Mouse (Mus musculus) leukemia stem cell, adult 10-12 weeks (primary cell): ENCODE results near the gene Vars. TPM values are rescaled to one million over a fixed set of nuclear protein-coding genes. Genes with fewer than 3 reads are reported as not detected.

ENCODE experiments used
- polyA plus RNA-seq: library from polyadenylated mRNA; stranded (reverse); fragments of >175 nt; gene quantifications from 2 replicates; pipeline ENCODE4 v1.2.3, GENCODE M21; 2012; ENCODE audit warnings: low replicate concordance

Gene Vars
- 1,671 and 2,394 TPM in 2 replicates for polyA plus RNA-seq

DNA sequence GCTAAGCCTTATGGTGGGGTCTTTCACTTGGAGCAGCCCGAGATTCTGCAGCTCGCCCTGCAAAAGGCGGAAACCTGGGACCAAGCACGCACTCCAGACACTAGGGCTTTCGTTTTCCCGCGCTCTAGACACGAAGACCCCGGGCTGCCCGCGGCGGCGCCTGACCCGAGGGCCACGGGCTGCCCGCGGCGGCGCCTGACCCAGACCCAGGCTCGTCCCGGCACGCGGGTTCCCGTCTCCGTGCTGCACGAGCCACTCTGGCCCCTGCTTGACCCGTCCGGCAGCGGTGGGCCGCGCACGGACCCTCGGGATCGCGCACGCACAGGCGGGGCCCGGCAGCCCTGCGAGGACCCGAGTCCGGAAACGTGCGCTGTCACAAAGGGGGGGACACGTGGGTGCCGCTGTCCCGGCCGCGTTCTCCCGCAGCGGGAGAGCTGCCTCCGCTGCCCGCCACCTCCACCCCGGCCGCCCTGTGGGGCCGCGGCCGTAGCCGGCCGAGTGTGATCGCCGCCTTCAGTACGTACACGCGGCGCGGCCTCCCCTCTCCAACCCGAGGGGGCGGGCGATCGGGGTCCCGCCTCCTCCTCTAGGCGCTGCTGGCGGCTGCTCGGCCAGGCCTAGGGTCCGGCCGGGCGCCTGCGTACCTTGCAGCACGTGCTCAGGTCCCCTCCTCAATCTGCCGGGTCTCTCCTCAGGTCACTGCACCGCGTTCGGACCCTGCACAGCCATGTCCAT lies at the start of gene Vars:
Vars (plus strand) TSS at position 271 of the 735 bp plus-strand sequence.

DNA sequence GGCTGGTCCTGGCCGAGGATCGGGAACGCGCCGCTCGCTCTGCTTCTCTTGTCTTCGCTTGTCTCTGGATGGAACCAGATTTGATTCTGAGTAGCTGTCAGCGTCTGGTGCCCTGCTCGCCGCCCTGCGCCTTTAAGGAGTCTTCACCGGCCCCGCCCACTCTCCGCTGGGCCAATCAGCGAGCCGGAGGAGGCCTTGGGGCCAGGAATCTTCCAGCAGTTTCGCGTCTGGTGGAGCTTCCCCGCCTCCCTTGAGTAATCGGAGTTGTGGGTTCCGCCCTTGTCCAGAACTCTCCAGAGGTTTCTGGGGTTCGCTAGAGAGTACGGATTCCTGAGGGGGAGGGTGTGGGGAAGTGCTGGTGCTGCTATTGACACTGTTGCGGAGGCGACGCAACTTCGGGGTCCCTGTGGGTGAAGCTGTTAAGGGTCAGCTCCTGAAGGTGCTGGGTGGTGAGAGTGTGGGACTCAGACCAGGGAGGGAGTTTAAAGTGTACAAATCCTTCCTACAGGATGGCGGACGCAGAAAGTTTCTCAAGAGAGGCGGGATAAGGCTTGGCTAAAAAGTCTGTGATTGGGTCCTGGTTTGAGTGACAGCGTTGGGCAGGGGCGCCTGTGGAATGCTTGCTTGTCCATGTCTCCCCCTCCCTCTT lies 41.5 kb upstream of the Vars start, which contains the start of gene Hspa1b:
Hspa1b (minus strand) TSS at position 109 of the 649 bp plus-strand sequence.

DNA sequence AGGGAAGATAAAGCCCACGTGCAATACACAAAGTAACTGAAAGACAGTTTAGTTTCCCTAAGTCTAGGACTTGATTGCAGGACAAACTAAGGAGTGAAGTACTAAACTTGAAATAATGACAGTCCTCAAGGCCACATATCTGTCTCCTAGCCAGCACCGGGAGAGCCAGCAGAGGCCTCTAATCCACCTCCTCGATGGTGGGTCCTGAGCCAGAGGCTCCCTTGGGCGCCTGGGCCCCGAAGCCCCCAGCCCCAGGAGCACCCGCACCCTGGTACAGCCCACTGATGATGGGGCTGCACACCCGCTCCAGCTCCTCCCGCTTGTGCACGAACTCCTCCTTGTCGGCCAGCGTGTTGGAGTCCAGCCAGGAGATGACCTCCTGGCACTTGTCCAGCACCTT lies 31.0 kb upstream of the Vars start, which contains the start of gene Gm20481:
Gm20481 (plus strand) TSS at position 91 of the 400 bp plus-strand sequence.

DNA sequence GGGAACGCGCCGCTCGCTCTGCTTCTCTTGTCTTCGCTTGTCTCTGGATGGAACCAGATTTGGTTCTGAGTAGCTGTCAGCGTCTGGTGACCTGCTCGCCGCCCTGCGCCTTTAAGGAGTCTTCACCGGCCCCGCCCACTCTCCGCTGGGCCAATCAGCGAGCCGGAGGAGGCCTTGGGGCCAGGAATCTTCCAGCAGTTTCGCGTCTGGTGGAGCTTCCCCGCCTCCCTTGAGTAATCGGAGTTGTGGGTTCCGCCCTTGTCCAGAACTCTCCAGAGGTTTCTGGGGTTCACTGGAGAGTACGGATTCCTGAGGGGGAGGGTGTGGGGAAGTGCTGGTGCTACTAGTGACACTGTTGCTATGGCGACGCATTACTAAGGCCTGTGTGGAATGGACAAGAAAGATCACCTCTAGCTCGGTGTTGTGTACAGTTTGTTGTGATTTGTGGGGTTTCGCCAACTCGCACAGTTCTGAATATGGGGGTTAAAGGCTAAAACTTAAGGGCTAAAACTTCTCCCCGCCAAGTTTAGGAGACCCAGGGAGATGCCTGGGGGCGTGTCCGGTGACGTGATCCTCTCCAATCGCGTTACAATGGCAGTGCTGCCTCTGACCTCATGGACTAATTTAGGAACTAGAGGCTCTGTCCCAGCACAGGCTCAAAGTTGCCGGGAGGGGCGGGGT lies 28.6 kb upstream of the Vars start, which contains the start of the genes Hspa1a and Hspa1l:
Hspa1a (minus strand) TSS at position 88 of the 681 bp plus-strand sequence.
Hspa1l (plus strand) TSS at position 635 of the 681 bp plus-strand sequence.

DNA sequence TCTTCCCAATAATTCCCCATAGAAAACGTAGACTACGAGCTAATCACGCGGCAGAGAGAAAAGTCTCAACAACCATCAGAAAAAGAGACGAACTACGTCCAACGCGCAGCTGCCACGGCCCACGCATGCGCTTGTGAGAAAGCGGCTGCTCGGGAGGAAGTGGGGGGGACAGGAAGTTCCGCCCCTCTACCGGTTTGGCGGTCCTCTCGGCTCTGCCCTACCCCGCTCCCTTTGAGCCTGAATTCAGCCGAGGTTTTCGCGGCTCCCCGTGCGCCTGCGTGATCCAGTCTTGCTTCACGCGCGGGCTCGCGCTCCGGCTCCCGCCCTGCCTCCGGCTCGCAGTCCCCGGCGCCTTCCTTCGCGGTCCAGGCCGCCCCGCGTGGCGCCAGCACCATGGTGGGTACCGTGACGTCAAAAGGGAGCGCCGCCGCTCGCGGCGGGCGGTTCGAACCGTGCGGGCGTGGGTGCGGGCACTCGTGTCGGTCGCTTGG lies 19.1 kb upstream of the Vars start, which contains the start of gene Lsm2:
Lsm2 (plus strand) TSS at position 173 of the 491 bp plus-strand sequence.

DNA sequence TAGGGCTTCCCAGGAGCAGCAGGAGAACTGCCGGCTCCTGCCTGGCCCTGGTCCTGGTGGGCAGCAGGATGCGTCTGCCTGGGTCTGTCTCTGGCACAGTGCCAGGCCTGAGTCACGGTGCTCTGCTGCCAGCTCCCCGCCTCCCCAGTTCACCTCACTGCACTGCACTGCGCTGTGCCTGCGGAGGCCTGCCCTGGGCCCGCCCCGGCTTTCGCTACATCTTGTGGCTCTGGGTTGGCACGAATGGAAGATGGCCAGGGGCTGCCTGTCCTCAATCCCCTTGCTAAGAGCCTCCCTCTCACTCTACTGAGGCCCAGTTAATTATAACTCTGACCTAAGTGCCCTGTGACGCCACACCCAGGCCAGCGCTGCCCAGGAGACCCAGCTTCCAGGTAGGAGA lies 15.6 kb downstream of the Vars start, which contains the start of gene Vwa7:
Vwa7 (plus strand) TSS at position 204 of the 400 bp plus-strand sequence.

DNA sequence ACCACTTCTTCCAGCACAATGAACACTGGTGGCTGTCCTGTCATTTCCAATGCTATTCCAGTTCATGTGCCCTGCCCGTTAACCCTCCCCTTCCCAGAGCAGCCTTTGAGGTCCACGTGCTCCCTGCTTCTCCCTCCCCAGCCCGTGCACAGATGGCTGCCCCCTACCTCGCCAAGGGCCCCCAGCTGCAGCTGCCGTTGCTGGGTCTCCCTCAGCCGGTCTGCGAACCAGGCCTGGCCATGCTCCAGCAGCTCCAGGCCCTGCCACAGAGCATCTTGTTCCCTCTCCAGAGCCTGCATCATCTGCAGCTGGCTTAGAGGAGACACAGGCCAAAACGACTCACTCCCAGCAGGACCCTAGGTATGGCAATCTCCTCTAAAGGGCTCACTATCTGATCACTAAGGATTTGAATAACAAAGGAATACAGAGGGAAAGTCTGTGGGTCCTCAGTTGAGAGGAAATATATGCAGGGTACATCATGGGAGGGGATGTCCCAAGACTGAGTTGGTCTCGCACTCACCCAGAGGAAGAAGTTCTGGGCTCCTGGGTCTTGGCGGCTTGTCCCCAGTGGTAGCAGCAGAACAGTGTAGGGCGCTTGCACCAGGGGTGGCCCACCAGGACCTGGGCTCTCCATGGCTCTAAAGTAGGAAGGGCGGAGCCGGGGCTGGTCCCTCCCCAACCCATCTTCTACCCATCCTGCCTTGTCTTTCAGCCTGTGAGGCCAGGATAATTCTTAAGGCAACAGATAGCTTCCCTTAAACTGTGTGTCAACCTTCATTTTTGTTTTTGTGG lies 26.7 kb downstream of the Vars start, which contains the start of gene Sapcd1:
Sapcd1 (minus strand) TSS at position 740 of the 792 bp plus-strand sequence.

DNA sequence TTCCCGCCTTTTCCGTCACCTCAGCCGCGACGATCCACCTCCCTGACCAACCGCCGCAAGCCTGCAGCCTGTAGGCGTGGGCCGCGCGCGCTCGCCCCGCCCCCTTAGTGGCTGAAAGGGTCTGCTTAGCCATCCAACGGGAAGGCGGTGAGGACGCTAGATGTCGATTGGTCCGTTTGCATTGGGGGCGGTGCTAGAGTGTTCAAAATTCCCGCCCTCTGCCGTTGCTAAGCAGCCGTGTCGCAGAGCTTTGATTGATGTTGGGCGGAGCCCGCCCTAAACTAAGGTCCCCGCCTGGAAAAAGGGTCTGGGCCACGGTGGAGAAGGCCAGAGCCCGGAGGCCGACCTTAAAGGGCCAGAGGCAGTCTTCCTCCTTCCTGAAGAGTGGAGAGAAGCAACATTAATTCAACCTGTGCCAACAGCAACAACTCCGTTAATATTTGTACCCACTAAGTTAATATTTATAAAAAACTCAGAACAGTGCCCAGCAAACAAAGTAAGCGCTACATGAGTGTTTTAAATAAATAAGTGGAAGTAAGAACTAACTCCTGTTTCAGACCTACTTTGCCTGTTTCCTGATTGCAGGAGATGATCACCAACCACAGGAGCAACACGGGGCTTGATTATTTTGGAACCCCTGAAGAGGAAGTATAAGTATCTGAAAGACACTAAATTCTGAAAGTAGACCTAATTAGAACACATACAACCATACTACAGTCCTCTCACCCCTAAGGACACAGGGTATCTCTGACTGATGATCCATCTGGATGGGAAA lies 46.1 kb downstream of the Vars start, which contains the start of gene Msh5:
Msh5 (minus strand) TSS at position 65 of the 775 bp plus-strand sequence.

DNA sequence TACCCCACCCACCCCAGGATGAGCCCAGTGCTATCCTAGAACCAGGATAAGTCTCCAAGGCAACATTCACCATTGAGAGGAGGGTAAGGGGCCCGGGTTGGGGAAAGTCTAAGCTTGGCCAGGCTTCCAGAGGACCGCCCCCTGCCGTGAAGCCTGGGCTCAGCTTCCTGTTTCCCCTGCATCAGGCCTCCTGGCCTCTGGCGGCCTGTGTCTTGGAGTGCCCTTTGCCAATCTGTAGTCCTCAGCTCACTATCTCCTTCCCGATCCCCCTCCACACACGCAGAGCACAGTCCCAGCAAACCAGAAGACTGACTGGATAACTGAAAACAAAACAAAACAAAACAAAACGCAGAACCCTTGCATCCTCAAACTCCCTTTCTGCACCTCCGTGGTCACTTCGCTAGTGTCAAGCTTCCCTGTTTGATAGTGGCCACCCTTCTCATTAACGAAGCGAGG lies 48.8 kb downstream of the Vars start, which contains the start of gene Clic1:
Clic1 (plus strand) TSS at position 406 of the 456 bp plus-strand sequence.

DNA sequence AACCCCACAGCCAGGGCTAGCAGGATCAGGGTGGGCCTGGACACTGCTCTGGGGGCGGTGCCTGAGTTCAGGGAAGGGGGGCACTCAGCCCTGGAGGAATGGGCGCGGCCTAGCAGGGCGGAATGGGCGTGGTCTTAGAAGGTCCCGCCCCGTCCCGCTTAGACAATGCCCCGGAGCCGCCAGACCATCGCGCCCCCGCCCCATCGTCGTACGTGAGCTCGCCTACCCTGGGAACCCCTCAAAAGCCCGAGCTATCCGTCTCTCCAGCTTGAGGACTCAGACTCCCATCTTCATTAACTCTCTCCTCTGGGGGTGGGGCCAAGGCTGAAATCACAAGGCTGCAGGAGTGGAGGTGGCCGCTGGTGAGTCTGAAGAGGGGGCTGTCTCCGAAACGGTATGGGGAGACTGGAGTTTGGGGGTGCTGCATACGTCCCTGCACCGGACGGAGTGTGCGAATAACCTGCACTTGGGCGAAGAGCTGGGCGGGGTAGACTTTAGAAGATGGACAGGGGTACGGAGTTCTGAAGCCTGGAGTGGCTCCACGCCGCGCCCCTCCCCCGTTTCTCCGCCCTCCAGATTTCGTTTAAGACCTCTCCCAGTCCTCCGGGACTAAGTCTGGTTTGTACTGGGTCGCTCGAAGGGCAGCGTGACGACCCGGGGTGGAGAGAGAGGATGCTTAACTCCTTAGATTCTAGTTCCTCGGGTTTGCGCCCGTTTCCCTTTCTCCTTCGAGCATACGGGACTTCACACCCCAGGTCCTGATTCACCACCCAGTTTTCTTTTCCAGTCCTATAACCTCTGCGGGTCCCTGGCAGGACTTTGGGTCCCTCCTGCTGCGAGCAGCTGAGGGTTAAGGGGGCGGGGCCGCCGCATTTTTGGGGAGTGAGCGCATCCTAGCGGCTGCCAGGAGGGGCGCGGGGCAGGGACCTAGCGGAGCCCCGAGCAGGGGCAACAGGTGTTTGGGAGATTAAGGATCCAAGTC lies 58.4 kb downstream of the Vars start, which contains the start of gene Ddah2:
Ddah2 (plus strand) TSS at position 125 of the 982 bp plus-strand sequence.

DNA sequence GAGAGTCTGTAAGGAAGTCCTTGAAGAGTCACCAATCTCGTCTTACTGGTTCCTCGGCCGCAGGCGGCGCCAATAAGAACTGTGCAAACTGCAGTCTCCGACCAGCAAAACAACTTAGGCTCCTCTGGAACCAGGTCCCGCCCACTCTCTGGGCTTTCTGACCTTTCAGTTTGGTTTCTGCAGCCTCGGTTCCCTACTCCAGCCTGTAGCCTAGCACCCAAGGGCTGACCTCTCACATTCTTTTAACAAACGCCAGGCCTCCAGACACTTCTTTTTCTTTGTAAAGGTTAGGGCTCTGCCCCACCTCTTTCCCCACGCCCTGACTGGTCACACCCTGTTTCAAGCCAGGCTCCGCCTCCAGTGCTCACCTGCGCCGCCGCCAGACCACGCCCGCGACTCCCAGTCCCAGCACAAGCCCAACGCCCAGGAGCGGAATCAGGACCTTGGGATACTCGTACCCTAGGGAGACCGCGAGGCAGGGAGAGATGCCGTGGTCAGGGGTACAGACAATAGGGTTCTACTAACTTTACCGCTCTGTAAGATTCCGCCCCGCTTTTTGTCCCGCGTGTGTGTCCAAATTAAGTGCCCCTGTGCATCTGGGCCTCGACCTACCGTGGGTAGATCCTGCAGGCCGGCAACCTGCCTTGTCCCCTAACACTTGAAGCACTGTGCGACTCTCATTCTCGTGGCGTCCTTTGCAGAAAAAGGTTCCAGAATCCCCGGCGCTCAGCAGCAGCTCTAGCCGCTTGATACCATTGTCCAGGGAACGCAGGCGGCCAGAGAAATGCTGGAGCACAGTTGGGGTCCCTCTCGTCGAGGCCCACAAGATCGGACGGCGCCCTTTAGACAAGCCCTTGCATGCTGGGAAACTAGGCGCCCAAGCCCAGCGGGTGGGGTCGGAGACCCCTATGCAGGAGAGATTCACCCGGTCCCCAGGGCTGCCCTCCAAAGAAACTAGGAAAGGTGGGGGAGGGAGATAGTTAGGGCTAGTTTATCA lies 64.5 kb downstream of the Vars start, which contains the start of gene Ly6g6c:
Ly6g6c (plus strand) TSS at position 438 of the 997 bp plus-strand sequence.

Other genes starting within 250 kb of the Vars start
- 0.54 TPM in 1 of 2 replicates, not detected in the other for gene Cyp21a1, start 196.4 kb upstream of the Vars start, polyA plus RNA-seq
- 62.8 and 63.3 TPM in 2 replicates for gene Stk19, start 164.0 kb upstream of the Vars start, polyA plus RNA-seq
- gene Dxo, start 164.0 kb upstream of the Vars start, polyA plus RNA-seq, result 50.7 and 116 TPM in 2 replicates
- gene Skiv2l, start 150.8 kb upstream of the Vars start, polyA plus RNA-seq, result 53.7 and 54.2 TPM in 2 replicates
- gene Nelfe, start 150.6 kb upstream of the Vars start, polyA plus RNA-seq, result 121 and 205 TPM in 2 replicates
- gene Cfb, start 138.5 kb upstream of the Vars start, polyA plus RNA-seq, result 0.41 and 1.5 TPM in 2 replicates
- 6.4 and 10.1 TPM in 2 replicates for gene Zbtb12, start 121.5 kb upstream of the Vars start, polyA plus RNA-seq
- gene Gm20547, start 118.9 kb upstream of the Vars start, polyA plus RNA-seq, result 0.10 TPM in 1 of 2 replicates, not detected in the other
- gene C2, start 102.7 kb upstream of the Vars start, polyA plus RNA-seq, result 1.3 and 3.9 TPM in 2 replicates
- gene Ehmt2, start 102.5 kb upstream of the Vars start, polyA plus RNA-seq, result 427 and 438 TPM in 2 replicates
- gene Slc44a4, start 86.5 kb upstream of the Vars start, polyA plus RNA-seq, result not detected in 2 replicates
- gene Neu1, start 69.7 kb upstream of the Vars start, polyA plus RNA-seq, result 22.5 and 43.0 TPM in 2 replicates
- 16.5 and 41.3 TPM in 2 replicates for gene Hspa1b, start 41.7 kb upstream of the Vars start, polyA plus RNA-seq
- not detected in 2 replicates for gene Gm20481, start 31.1 kb upstream of the Vars start, polyA plus RNA-seq
- gene Hspa1a, start 28.8 kb upstream of the Vars start, polyA plus RNA-seq, result 3.5 and 6.7 TPM in 2 replicates
- not detected in 2 replicates for gene Hspa1l, start 28.3 kb upstream of the Vars start, polyA plus RNA-seq
- 146 and 328 TPM in 2 replicates for gene Lsm2, start 19.1 kb upstream of the Vars start, polyA plus RNA-seq
- 1.2 and 1.8 TPM in 2 replicates for gene Vwa7, start 15.6 kb downstream of the Vars start, polyA plus RNA-seq
- 8.2 and 32.0 TPM in 2 replicates for gene Sapcd1, start 27.0 kb downstream of the Vars start, polyA plus RNA-seq
- gene Msh5, start 45.8 kb downstream of the Vars start, polyA plus RNA-seq, result 33.3 and 82.0 TPM in 2 replicates
- 197 and 295 TPM in 2 replicates for gene Clic1, start 49.0 kb downstream of the Vars start, polyA plus RNA-seq
- gene Ddah2, start 58.0 kb downstream of the Vars start, polyA plus RNA-seq, result 22.4 and 54.0 TPM in 2 replicates
- gene Ly6g6c, start 64.4 kb downstream of the Vars start, polyA plus RNA-seq, result 0.34 TPM in 1 of 2 replicates, not detected in the other
- gene Mpig6b, start 65.2 kb downstream of the Vars start, polyA plus RNA-seq, result 0.27 and 0.54 TPM in 2 replicates
- gene Ly6g6e, start 75.9 kb downstream of the Vars start, polyA plus RNA-seq, result not detected in 2 replicates
- gene Ly6g6d, start 77.1 kb downstream of the Vars start, polyA plus RNA-seq, result not detected in 2 replicates
- gene Ly6g6f, start 84.6 kb downstream of the Vars start, polyA plus RNA-seq, result 0.31 TPM in 1 of 2 replicates, not detected in the other
- 312 and 354 TPM in 2 replicates for gene Abhd16a, start 88.3 kb downstream of the Vars start, polyA plus RNA-seq
- not detected in 2 replicates for gene Ly6g5c, start 107.3 kb downstream of the Vars start, polyA plus RNA-seq
- gene Ly6g5b, start 114.4 kb downstream of the Vars start, polyA plus RNA-seq, result 0.71 TPM in 1 of 2 replicates, not detected in the other
- gene Gpank1, start 120.5 kb downstream of the Vars start, polyA plus RNA-seq, result 76.3 and 112 TPM in 2 replicates
- gene Csnk2b, start 121.1 kb downstream of the Vars start, polyA plus RNA-seq, result 69.5 and 70.4 TPM in 2 replicates
- 9.5 and 12.1 TPM in 2 replicates for gene D17H6S53E, start 125.4 kb downstream of the Vars start, polyA plus RNA-seq
- 0.24 TPM in 1 of 2 replicates, not detected in the other for gene Apom, start 131.1 kb downstream of the Vars start, polyA plus RNA-seq
- 803 and 946 TPM in 2 replicates for gene Bag6, start 134.2 kb downstream of the Vars start, polyA plus RNA-seq
- gene Prrc2a, start 163.9 kb downstream of the Vars start, polyA plus RNA-seq, result 1,544 and 3,522 TPM in 2 replicates
- 1.9 and 3.8 TPM in 2 replicates for gene Aif1, start 175.1 kb downstream of the Vars start, polyA plus RNA-seq
- 1.1 and 24.0 TPM in 2 replicates for gene Lst1, start 187.5 kb downstream of the Vars start, polyA plus RNA-seq
- 75.8 and 165 TPM in 2 replicates for gene Ltb, start 193.5 kb downstream of the Vars start, polyA plus RNA-seq
- 2.6 and 2.7 TPM in 2 replicates for gene Tnf, start 201.0 kb downstream of the Vars start, polyA plus RNA-seq
- gene Lta, start 204.4 kb downstream of the Vars start, polyA plus RNA-seq, result 4.2 and 5.6 TPM in 2 replicates
- gene Gm16181, start 219.8 kb downstream of the Vars start, polyA plus RNA-seq, result not detected in 2 replicates
- gene Atp6v1g2, start 232.7 kb downstream of the Vars start, polyA plus RNA-seq, result 0.69 and 1.2 TPM in 2 replicates
- gene Nfkbil1, start 234.8 kb downstream of the Vars start, polyA plus RNA-seq, result 31.5 and 40.3 TPM in 2 replicates
- 114 and 195 TPM in 2 replicates for gene Ddx39b, start 240.8 kb downstream of the Vars start, polyA plus RNA-seq